Mouse (Mus musculus) midbrain, embryonic 14.5 days (tissue): ENCODE data around the gene Tanc1. TPM values are rescaled to one million over a fixed set of nuclear protein-coding genes. Genes with fewer than 3 reads are reported as not detected.
A peak's percentile ranks its signal among the peaks of the same experiment; 100 is the strongest.

ENCODE experiments used
- ATAC-seq: fragments of 200-750 bp; cut with Nextera tagmentation; 2 replicates; pipeline ENCODE4 v1.8.0; 2017; ENCODE audit warnings: moderate number of reproducible peaks, moderate library complexity; ENCODE audit not compliant: low FRiP score, low TSS enrichment
- DNase-seq: peaks from one replicate; pipeline ENCODE4 v3.0.0-alpha.2; 2015
- H3K27ac ChIP-seq: fragments of 300-500 bp; sonication (generic); replicated peaks from 2 replicates; pipeline ENCODE4 v1.5.1; 2014; ENCODE audit warnings: mild to moderate bottlenecking, low read depth, low read length, moderate library complexity
- H3K27me3 ChIP-seq: fragments of 300-500 bp; sonication (generic); 2 replicates; pipeline ENCODE4 v1.6.1; 2014; ENCODE audit warnings: low read length, control low read depth, mixed read lengths; ENCODE audit not compliant: control insufficient read depth, insufficient read depth
- H3K36me3 ChIP-seq: fragments of 300-500 bp; sonication (generic); 2 replicates; pipeline ENCODE4 v1.6.1; 2014; ENCODE audit warnings: low read length, control low read depth; ENCODE audit not compliant: control insufficient read depth, insufficient read depth
- H3K4me1 ChIP-seq: fragments of 300-500 bp; sonication (generic); 2 replicates; pipeline ENCODE4 v1.6.1; 2014; ENCODE audit warnings: mild to moderate bottlenecking, antibody characterized with exemption, low read length, control low read depth; ENCODE audit not compliant: control insufficient read depth, insufficient read depth
- H3K4me2 ChIP-seq: fragments of 300-500 bp; sonication (generic); 2 replicates; pipeline ENCODE4 v1.6.1; 2014; ENCODE audit warnings: mild to moderate bottlenecking, low read length, moderate library complexity
- H3K4me3 ChIP-seq: fragments of 300-500 bp; sonication (generic); replicated peaks from 2 replicates; pipeline ENCODE4 v1.5.1; 2014; ENCODE audit warnings: low read depth, low read length
- H3K9ac ChIP-seq: fragments of 300-500 bp; sonication (generic); replicated peaks from 2 replicates; pipeline ENCODE4 v1.6.1; 2014; ENCODE audit warnings: mild to moderate bottlenecking, low read length, moderate library complexity
- H3K9me3 ChIP-seq: fragments of 300-500 bp; sonication (generic); 2 replicates; pipeline ENCODE4 v1.6.1; 2016; ENCODE audit warnings: low read length, control low read depth, mixed read lengths; ENCODE audit not compliant: control insufficient read depth
- WGBS: fragments of 180-500 bp; shearing (Covaris S2); extraction: QIAGEN DNeasy Blood & Tissue Kit; methylation state at CpG from one replicate; pipeline ENCODE4 v1.1.7; 2014; 5-methylcytosine and 5-hydroxymethylcytosine counted together
- polyA plus RNA-seq: library from polyadenylated mRNA; unstranded; fragments of >200 nt; fragmentation: Nextera tagmentation; extraction: Ambion mirVana; gene quantifications from 2 replicates; pipeline ENCODE4 v1.2.1, GENCODE M21; 2014

The Tanc1 gene
- polyA plus RNA-seq, 1 experiment from 2014 or later: 5.5 TPM

- H3K4me1 ChIP-seq: peaks cover 5% of the 10 kb centered on the region; the same call in 1 of the 2 replicates
- DNase-seq (no peak), ATAC-seq (no peak)
- H3K4me3 ChIP-seq: no peak overlapping the region
- H3K27me3 ChIP-seq: no peaks in the 10 kb centered on the region
- WGBS: 88% methylated on average over 2 of the region's 2 CpGs
- H3K9ac ChIP-seq: no peak overlapping the region
- no peak overlapping the region for H3K27ac ChIP-seq
- no peaks in the 10 kb centered on the region for H3K36me3 ChIP-seq
- H3K4me2 ChIP-seq: no peak overlapping the region
- no peaks in the 10 kb centered on the region for H3K9me3 ChIP-seq
These were observed 10.9 kb upstream of the Tanc1 start for GRCm38 (mm10) chr2:59600980-59601379.

DNA sequence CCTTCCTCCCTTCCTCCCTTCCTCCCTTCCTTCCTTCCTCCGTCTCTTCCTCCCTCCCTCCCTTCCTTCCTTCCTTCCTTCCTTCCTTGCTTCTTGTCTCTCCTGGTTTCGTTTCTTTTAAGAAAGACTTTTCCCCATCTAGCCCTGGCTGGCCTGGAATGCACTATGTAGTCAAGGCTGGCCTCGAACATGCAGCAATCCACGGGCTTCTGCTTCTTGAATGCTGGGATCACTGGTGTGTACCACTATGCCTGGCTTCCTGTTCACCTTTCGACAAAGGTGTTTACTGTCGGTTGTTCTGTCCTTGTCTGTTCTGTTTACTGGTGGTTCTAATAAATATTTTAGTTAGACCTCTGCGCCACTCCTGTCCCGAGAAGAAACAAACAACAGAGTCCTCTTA, 10.4 kb upstream of the Tanc1 start:
- Histone ChIP-seq H3K9me3 (no peaks in the 10 kb centered on the region), H3K27me3 (no peaks in the 10 kb centered on the region), H3K4me1 (peaks cover 5% of the 10 kb centered on the region; the same call in 1 of the 2 replicates), H3K36me3 (no peaks in the 10 kb centered on the region), H3K9ac (no peak overlapping the region), H3K27ac (no peak overlapping the region), H3K4me3 (no peak overlapping the region), H3K4me2 (no peak overlapping the region)
- ATAC-seq (no peak), DNase-seq (no peak)
- WGBS: 89% methylated on average over 8 of the region's 8 CpGs

DNA sequence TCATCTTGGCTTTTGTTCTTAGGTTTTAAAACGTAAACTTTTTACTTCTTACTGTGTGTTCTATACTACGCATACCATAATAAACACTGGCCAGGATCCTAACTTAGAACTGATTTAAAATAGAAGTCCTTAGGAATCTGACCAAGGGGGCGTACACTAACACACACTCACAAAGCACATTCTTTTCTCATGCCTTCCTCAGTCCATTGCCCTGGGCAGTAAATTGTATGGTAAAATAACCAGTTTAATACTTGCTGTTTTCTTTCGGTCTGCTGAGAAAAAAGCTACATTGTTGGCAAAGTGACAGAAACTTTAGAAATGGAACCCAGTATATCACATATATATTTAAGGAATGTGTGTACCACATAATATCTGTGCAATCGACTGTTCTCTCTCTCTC, 2.9 kb upstream of the Tanc1 start:
- Histone ChIP-seq H3K4me3 (no peak overlapping the region), H3K9me3 (no peaks in the 10 kb centered on the region), H3K4me2 (no peak overlapping the region), H3K27ac (no peak overlapping the region), H3K4me1 (peaks cover 12% of the 10 kb centered on the region), H3K36me3 (no peaks in the 10 kb centered on the region), H3K9ac (no peak overlapping the region), H3K27me3 (0 out of 2 replicates have a peak, but pooled peaks cover 13% of the 10 kb centered on the region)
- no peak for DNase-seq
- 72% methylated on average over 5 of the region's 5 CpGs for WGBS
- ATAC-seq: no peak

DNA sequence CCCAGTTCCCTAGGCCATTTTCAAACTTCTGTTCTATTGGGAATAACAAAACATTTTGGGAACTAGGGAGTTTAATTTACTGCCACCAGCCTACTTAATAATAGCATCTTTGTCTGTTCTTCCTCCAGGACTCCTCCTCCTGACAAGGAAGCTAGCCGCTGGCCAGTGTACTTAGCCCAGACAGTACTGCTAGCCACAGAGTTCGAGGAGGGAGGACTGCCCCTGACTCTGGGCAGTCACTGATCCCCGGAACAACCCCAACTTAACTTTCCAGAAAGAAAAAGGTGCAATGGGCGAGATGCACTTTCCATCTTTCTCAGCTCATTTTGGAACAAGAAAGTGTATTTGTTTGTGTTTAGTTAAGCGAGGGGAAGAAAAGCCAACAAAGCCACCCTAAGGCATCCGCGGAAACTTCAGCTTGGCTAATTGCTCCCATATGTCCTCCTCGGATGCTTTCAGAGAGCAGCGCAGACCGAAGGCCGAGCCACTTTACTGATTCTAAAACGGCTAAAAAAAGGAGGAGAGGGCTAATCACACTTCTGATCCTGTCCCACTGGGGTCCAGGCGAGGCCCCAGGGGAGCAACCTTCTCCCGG, 529 bp upstream of the Tanc1 start:
- WGBS: 2% methylated on average over 14 of the region's 14 CpGs
- H3K27ac ChIP-seq: peak overlapping the region; percentile 43
- H3K4me1 ChIP-seq: peaks cover 14% of the 10 kb centered on the region
- DNase-seq (no peak), ATAC-seq (peak; percentile 7; the same call in 1 of the 2 replicates)
- H3K36me3 ChIP-seq: no peaks in the 10 kb centered on the region
- peaks cover 13% of the 10 kb centered on the region; the same call in 1 of the 2 replicates for H3K27me3 ChIP-seq
- H3K4me3 ChIP-seq: peak overlapping the region; percentile 67
- H3K4me2 ChIP-seq: peak overlapping the region; percentile 100
- peak overlapping the region; percentile 59 for H3K9ac ChIP-seq
- H3K9me3 ChIP-seq: no peaks in the 10 kb centered on the region

GRCm38 (mm10) chr2:59612733-59613473, 1.1 kb downstream of the Tanc1 start:
- Histone ChIP-seq H3K9ac (peak overlapping the region; percentile 59), H3K27me3 (peaks cover 13% of the 10 kb centered on the region; the same call in 1 of the 2 replicates), H3K4me3 (peak overlapping the region; percentile 67), H3K4me2 (peak overlapping the region; percentile 100), H3K9me3 (no peaks in the 10 kb centered on the region), H3K27ac (no peak overlapping the region), H3K36me3 (no peaks in the 10 kb centered on the region), H3K4me1 (peaks cover 14% of the 10 kb centered on the region)
- WGBS: under 1% methylated on average over 33 of the region's 33 CpGs
- ATAC-seq: peak; percentile 18; the same call in 1 of the 2 replicates
- DNase-seq: peak; percentile 42

- Histone ChIP-seq H3K4me1 (peaks cover 14% of the 10 kb centered on the region), H3K27me3 (peaks cover 13% of the 10 kb centered on the region; the same call in 1 of the 2 replicates), H3K9me3 (no peaks in the 10 kb centered on the region), H3K4me3 (peak overlapping the region; percentile 67), H3K4me2 (peak overlapping the region; percentile 100), H3K27ac (no peak overlapping the region), H3K9ac (peak overlapping the region; percentile 59; the same call in 1 of the 2 replicates), H3K36me3 (no peaks in the 10 kb centered on the region)
- DNase-seq (peak; percentile 44), ATAC-seq (no peak)
- 5% methylated on average over 9 of the region's 9 CpGs for WGBS
These were observed 1.7 kb downstream of the Tanc1 start for GRCm38 (mm10) chr2:59613474-59614019.

GRCm38 (mm10) chr2:59616890-59617289, 5.0 kb downstream of the Tanc1 start:
- Histone ChIP-seq H3K4me3 (no peak overlapping the region), H3K27ac (no peak overlapping the region), H3K36me3 (no peaks in the 10 kb centered on the region), H3K9ac (no peak overlapping the region), H3K9me3 (no peaks in the 10 kb centered on the region), H3K27me3 (peaks cover 2% of the 10 kb centered on the region; the same call in 1 of the 2 replicates), H3K4me2 (no peak overlapping the region), H3K4me1 (peaks cover 14% of the 10 kb centered on the region)
- ATAC-seq (no peak), DNase-seq (no peak)
- 86% methylated on average over 2 of the region's 2 CpGs for WGBS

DNA sequence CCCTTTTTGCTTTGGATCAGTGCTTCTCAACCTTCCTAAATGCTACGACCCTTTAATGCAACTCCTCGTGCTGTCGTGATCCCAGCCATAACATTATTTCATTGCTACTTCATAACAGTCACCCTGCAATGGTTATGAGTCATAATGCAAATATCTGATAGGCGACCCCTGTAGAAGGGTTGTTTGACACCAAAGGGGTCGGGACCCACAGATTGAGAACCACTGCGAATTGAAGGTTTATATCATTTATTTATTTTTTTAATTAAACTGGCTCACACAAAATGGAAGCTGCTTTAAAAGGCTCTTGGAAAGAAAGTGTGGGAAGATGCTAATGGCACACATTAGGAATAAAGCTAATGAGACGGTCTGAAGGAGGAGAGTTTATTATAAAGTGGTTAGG, 7.2 kb downstream of the Tanc1 start:
- H3K4me1 ChIP-seq: peaks cover under 1% of the 10 kb centered on the region; the same call in 1 of the 2 replicates
- no peak overlapping the region for H3K9ac ChIP-seq
- H3K36me3 ChIP-seq: no peaks in the 10 kb centered on the region
- no peak for DNase-seq
- ATAC-seq: no peak
- no peak overlapping the region for H3K4me2 ChIP-seq
- no peak overlapping the region for H3K4me3 ChIP-seq
- no peaks in the 10 kb centered on the region for H3K9me3 ChIP-seq
- no peaks in the 10 kb centered on the region; the same call in 1 of the 2 replicates for H3K27me3 ChIP-seq
- no peak overlapping the region for H3K27ac ChIP-seq
- 94% methylated on average over 7 of the region's 7 CpGs for WGBS
